Mouse (Mus musculus) CH12.LX (cell line): ENCODE data around the gene Gcnt7. TPM values are rescaled to one million over a fixed set of nuclear protein-coding genes. Genes with fewer than 3 reads are reported as not detected.

ENCODE experiments used
- DNase-seq: peaks from one replicate; pipeline ENCODE4 v3.0.0-alpha.2; 2013; ENCODE audit errors: extremely low read depth
- H3K27ac ChIP-seq: 2 replicates; pipeline ENCODE4 v1.5.1; 2012; ENCODE audit warnings: low read depth, mild to moderate bottlenecking, control low read depth, moderate library complexity; ENCODE audit not compliant: insufficient read depth
- H3K27me3 ChIP-seq: replicated peaks from 2 replicates; pipeline ENCODE3; 2012; ENCODE audit warnings: inconsistent platforms
- H3K36me3 ChIP-seq, 2 experiments: replicated peaks in 1 of 2; 2 replicates each; pipeline versions ENCODE3 to v1.6.1; 2012; ENCODE audit warnings: inconsistent platforms in 1 of 2, low read length in 1 of 2, mild to moderate bottlenecking in 1 of 2, mixed read lengths in 1 of 2, moderate library complexity in 1 of 2; ENCODE audit not compliant: control insufficient read depth in 1 of 2, insufficient read depth in 1 of 2
- H3K4me1 ChIP-seq, 2 experiments: 2 replicates each; pipeline ENCODE4 v1.6.1; 2012; ENCODE audit warnings: inconsistent platforms in 1 of 2, moderate library complexity in 1 of 2; ENCODE audit not compliant: insufficient read depth in 2 of 2, control insufficient read depth in 1 of 2
- H3K4me2 ChIP-seq: 2 replicates; pipeline ENCODE4 v1.6.1; 2012; ENCODE audit warnings: low read depth, mild to moderate bottlenecking, control low read depth; ENCODE audit not compliant: poor library complexity, insufficient read depth, severe bottlenecking
- H3K4me3 ChIP-seq, 3 experiments: fragments of 150-350 bp in 1 of 3; sonication (generic) in 1 of 3; replicated peaks in 1 of 3; 2 replicates each; pipeline versions ENCODE3 to v1.5.1; 2011 to 2012; ENCODE audit warnings: low read depth in 2 of 3, low read length in 2 of 3, mild to moderate bottlenecking in 2 of 3, moderate library complexity in 2 of 3, control low read depth in 1 of 3, improper control_type of control experiment in 1 of 3, inconsistent platforms in 1 of 3, mixed read lengths in 1 of 3; ENCODE audit not compliant: poor library complexity in 1 of 3
- H3K79me2 ChIP-seq: replicated peaks from 2 replicates; pipeline ENCODE4 v1.6.1; 2012; ENCODE audit warnings: mild to moderate bottlenecking, moderate library complexity; ENCODE audit not compliant: control insufficient read depth, poor library complexity, insufficient read depth, severe bottlenecking; ENCODE audit errors: extremely low read depth
- H3K9ac ChIP-seq: 2 replicates; pipeline ENCODE4 v1.6.1; 2012; ENCODE audit warnings: low read depth, mild to moderate bottlenecking, control low read depth, moderate library complexity; ENCODE audit not compliant: insufficient read depth
- H3K9me3 ChIP-seq: replicated peaks from 2 replicates; pipeline ENCODE3; 2012; ENCODE audit warnings: low read length, inconsistent platforms, mixed read lengths
- BHLHE40 ChIP-seq: IDR thresholded peaks from 2 replicates; pipeline ENCODE4 v1.6.1; 2011; ENCODE audit warnings: mild to moderate bottlenecking, low read depth, low read length, improper control_type of control experiment
- CHD1 ChIP-seq: IDR thresholded peaks from 2 replicates; pipeline ENCODE4 v1.6.1; 2012; ENCODE audit warnings: low read depth, low read length, improper control_type of control experiment, inconsistent platforms
- E2F4 ChIP-seq: IDR thresholded peaks from 2 replicates; pipeline ENCODE4 v1.6.1; 2011; ENCODE audit warnings: low read depth, low read length, improper control_type of control experiment; ENCODE audit not compliant: insufficient replicate concordance
- EP300 ChIP-seq: IDR thresholded peaks from 2 replicates; pipeline ENCODE4 v1.6.1; 2011; ENCODE audit warnings: low read length, improper control_type of control experiment
- JUN ChIP-seq: IDR thresholded peaks from 2 replicates; pipeline ENCODE4 v1.6.1; 2011; ENCODE audit warnings: low read depth, mild to moderate bottlenecking, low read length, improper control_type of control experiment, moderate library complexity; ENCODE audit not compliant: insufficient read depth
- KAT2A ChIP-seq: IDR thresholded peaks from 2 replicates; pipeline ENCODE4 v1.6.1; 2012; ENCODE audit warnings: low read length, improper control_type of control experiment, inconsistent platforms; ENCODE audit not compliant: insufficient replicate concordance
- MYC ChIP-seq: IDR thresholded peaks from 2 replicates; pipeline ENCODE4 v1.6.1; 2011; ENCODE audit warnings: low read depth, mild to moderate bottlenecking, improper control_type of control experiment, low read length
- NRF1 ChIP-seq: IDR thresholded peaks from 2 replicates; pipeline ENCODE4 v1.6.1; 2014; ENCODE audit warnings: low read depth, mild to moderate bottlenecking, inconsistent platforms, low read length, improper control_type of control experiment, moderate library complexity
- PAX5 ChIP-seq: IDR thresholded peaks from 2 replicates; pipeline ENCODE4 v1.6.1; 2012; ENCODE audit warnings: low read length, inconsistent platforms, mixed read lengths
- POLR2A ChIP-seq: IDR thresholded peaks from 2 replicates; pipeline ENCODE4 v1.6.1; 2011; ENCODE audit warnings: low read depth, mild to moderate bottlenecking, improper control_type of control experiment, low read length
- POLR2AphosphoS2 ChIP-seq: IDR thresholded peaks from 2 replicates; pipeline ENCODE4 v1.6.1; 2011; ENCODE audit warnings: low read depth, low read length, improper control_type of control experiment
- RAD21 ChIP-seq: IDR thresholded peaks from 2 replicates; pipeline ENCODE4 v1.6.1; 2011; ENCODE audit warnings: low read depth, mild to moderate bottlenecking, low read length, improper control_type of control experiment, moderate library complexity
- RCOR1 ChIP-seq: conservative IDR thresholded peaks from 2 replicates; pipeline ENCODE4 v1.6.1; 2012; ENCODE audit warnings: low read depth, mild to moderate bottlenecking, inconsistent platforms, low read length, improper control_type of control experiment
- SIN3A ChIP-seq: IDR thresholded peaks from 2 replicates; pipeline ENCODE4 v1.6.1; 2012; ENCODE audit warnings: low read length, improper control_type of control experiment, inconsistent platforms
- SMC3 ChIP-seq: IDR thresholded peaks from 2 replicates; pipeline ENCODE4 v1.6.1; 2011; ENCODE audit warnings: low read depth, low read length, improper control_type of control experiment
- TBP ChIP-seq: conservative IDR thresholded peaks from 2 replicates; pipeline ENCODE4 v1.6.1; 2011; ENCODE audit warnings: low read depth, low read length, improper control_type of control experiment
- USF2 ChIP-seq: conservative IDR thresholded peaks from 2 replicates; pipeline ENCODE4 v1.6.1; 2011; ENCODE audit warnings: low read depth, low read length, improper control_type of control experiment
- ZC3H11A ChIP-seq: IDR thresholded peaks from 2 replicates; pipeline ENCODE4 v1.6.1; 2012; ENCODE audit warnings: low read depth, mild to moderate bottlenecking, inconsistent platforms, low read length, improper control_type of control experiment
- ZKSCAN1 ChIP-seq: IDR thresholded peaks from 2 replicates; pipeline ENCODE4 v1.6.1; 2012; ENCODE audit warnings: low read depth, inconsistent platforms, low read length, improper control_type of control experiment, borderline replicate concordance
- ZMIZ1 ChIP-seq: IDR thresholded peaks from 2 replicates; pipeline ENCODE4 v1.6.1; 2012; ENCODE audit warnings: low read depth, mild to moderate bottlenecking, inconsistent platforms, low read length, improper control_type of control experiment
- ZNF384 ChIP-seq: IDR thresholded peaks from 2 replicates; pipeline ENCODE4 v1.6.1; 2012; ENCODE audit warnings: low read depth, low read length, improper control_type of control experiment, inconsistent platforms
- dilution Hi-C: fragments of 300-500 bp; cut with MboI; formaldehyde crosslinking; loops from 2 replicates; pipeline ENCODE4 v1.14.3; 2020; ENCODE audit warnings: low sequenced_read_pairs; ENCODE audit not compliant: extremely low pct_unique_long_range_greater_than_20kb, extremely low pct_ligation_motif_present
- in situ Hi-C: fragments of 300-500 bp; cut with MboI; formaldehyde crosslinking; loops from 3 replicates; pipeline ENCODE4 v1.14.3; 2019; ENCODE audit warnings: low sequenced_read_pairs, low pct_ligation_motif_present, low pct_unique_long_range_greater_than_20kb, mixed read lengths
- polyA plus RNA-seq: library from polyadenylated mRNA; unstranded; fragments of >175 nt; gene quantifications from 2 replicates; pipeline ENCODE4 v1.2.1, GENCODE M21; 2012; ENCODE audit warnings: low read depth; ENCODE audit not compliant: insufficient read length
- total RNA-seq, 2 experiments: library from RNA; depleted of rRNA; stranded (reverse); fragments of 300-350 nt in 1 of 2; fragments of >200 nt in 1 of 2; gene quantifications; 2 replicates each; pipeline ENCODE4 v1.2.3; 2012 to 2014

The Gcnt7 gene
- total and polyA plus RNA-seq, 3 experiments: 0.17 to 0.21 TPM; not detected in 1

GRCm38 (mm10) chr2:172481654-172482385 is 23.4 kb upstream of the Gcnt7 start (continued):
- TF ChIP-seq USF2 (no peak), KAT2A (no peak), BHLHE40 (no peak), POLR2AphosphoS2 (no peak)

GRCm38 (mm10) chr2:172480296-172480695 is 21.9 kb upstream of the Gcnt7 start:
- Histone ChIP-seq H3K4me3 (no peak overlapping the region), H3K79me2 (no peaks in the 10 kb centered on the region), H3K9me3 (no peaks in the 10 kb centered on the region), H3K4me2 (no peak overlapping the region), H3K36me3 (no peaks in the 10 kb centered on the region)
- DNase-seq: no peak
- TF ChIP-seq BHLHE40 (no peak), MYC (no peak), SIN3A (no peak), POLR2A (no peak), CHD1 (no peak), RCOR1 (no peak), EP300 (no peak), USF2 (no peak), ZKSCAN1 (no peak), PAX5 (no peak), JUN (no peak), ZC3H11A (no peak), ZMIZ1 (no peak), E2F4 (no peak), SMC3 (no peak), RAD21 (no peak), ZNF384 (no peak), TBP (no peak), NRF1 (no peak)
- TF ChIP-seq, all 38 proteins: peak for 0
- Histone ChIP-seq H3K4me1 (peaks cover 4 to 11% of the 10 kb centered on the region in 2 experiments; a peak in 3 of 4 replicates), H3K27ac (no peak overlapping the region), H3K9ac (no peak overlapping the region), H3K27me3 (peaks cover 36% of the 10 kb centered on the region)
- in situ Hi-C loops: loop anchor here (25.0 kb wide), 1 partner anchor 607 kb away; no protein-coding TSS in a partner anchor
- dilution Hi-C loops: no loop called here
